Mouse (Mus musculus) thymus, adult 2 months (tissue): Measurements from ENCODE around the gene Tpp1.

Experiments
- CTCF ChIP-seq: fragments of 200-500 bp; IDR thresholded peaks from 2 replicates; pipeline ENCODE4 v1.5.1; 2012; ENCODE audit warnings: mild to moderate bottlenecking, control low read depth, low read length, moderate library complexity, borderline replicate concordance; ENCODE audit not compliant: control insufficient read depth, poor library complexity, insufficient read depth; ENCODE audit errors: extremely low read depth
- POLR2A ChIP-seq: fragments of 200-500 bp; IDR thresholded peaks from 2 replicates; pipeline ENCODE4 v1.6.1; 2012; ENCODE audit warnings: mild to moderate bottlenecking, low read length, control low read depth, moderate library complexity; ENCODE audit not compliant: control insufficient read depth, poor library complexity, insufficient read depth; ENCODE audit errors: extremely low read depth

DNA sequence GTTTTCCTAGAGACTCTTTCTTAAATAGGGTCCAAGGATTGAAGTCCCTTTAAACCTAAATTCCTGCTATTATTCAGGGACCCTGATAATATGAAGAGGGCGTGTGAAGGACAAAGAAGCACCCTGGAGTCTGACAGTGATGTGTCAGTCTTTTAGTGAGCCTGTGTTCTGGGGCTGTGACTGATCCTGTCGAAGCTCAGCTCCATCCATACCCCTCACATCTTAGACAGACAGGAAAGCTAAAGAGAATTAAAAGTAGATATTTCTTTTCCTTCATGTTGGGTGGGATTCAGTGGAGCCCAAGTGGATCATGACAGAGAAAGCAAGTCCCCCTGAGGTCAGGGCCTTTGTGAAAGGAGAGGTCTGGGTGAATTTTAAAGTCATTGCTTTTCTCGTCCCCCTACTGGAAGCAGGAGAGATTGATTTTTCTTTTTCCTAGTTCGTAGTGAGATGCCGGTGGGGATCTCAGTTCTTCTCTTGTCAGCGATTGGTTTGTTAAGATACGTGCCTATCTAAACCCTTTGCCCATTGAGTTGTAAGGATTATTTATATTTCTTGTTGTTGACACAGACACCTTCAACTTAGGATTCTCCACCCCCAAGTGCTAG is 43.8 kb upstream of the Tpp1 start:
- TF ChIP-seq POLR2A, result no peak
- no peak for TF ChIP-seq CTCF
